Mouse (Mus musculus): ENCODE data around the gene Sept9. TPM values are rescaled to one million over a fixed set of nuclear protein-coding genes. Genes with fewer than 3 reads are reported as not detected.

The Sept9 gene
- polyA plus RNA-seq, 1 experiment: not detected

- TF ChIP-seq POLR2A (IDR thresholded peaks at IDR 0.05; ENCODE audit: insufficient read depth, low read depth, low read length): no peak
- no peak for TF ChIP-seq CTCF (IDR thresholded peaks at IDR 0.05; ENCODE audit: insufficient read depth, low read depth, low read length)
- Histone ChIP-seq H3K27ac (ENCODE audit: insufficient read depth, low read depth, low read length) (no peak overlapping the region), H3K4me3 (ENCODE audit: insufficient read depth, low read depth, low read length) (no peak overlapping the region), H3K4me1 (ENCODE audit: control insufficient read depth, insufficient read depth, low read length) (peaks cover 41% of the 10 kb centered on the region)
- 81% methylated on average over 10 of the region's 10 CpGs for WGBS
Measured at GRCm38 (mm10) chr11:117232886-117233458, 33.5 kb downstream of the Sept9 start.

GRCm38 (mm10) chr11:117233818-117234217 lies 34.4 kb downstream of the Sept9 start:
- Histone ChIP-seq H3K4me3 (ENCODE audit: insufficient read depth, low read depth, low read length) (no peak overlapping the region), H3K27ac (ENCODE audit: insufficient read depth, low read depth, low read length) (no peak overlapping the region), H3K4me1 (ENCODE audit: control insufficient read depth, insufficient read depth, low read length) (peaks cover 34% of the 10 kb centered on the region)
- WGBS: 91% methylated on average over 8 of the region's 8 CpGs
- TF ChIP-seq CTCF (IDR thresholded peaks at IDR 0.05; ENCODE audit: insufficient read depth, low read depth, low read length): no peak
- no peak for TF ChIP-seq POLR2A (IDR thresholded peaks at IDR 0.05; ENCODE audit: insufficient read depth, low read depth, low read length)

GRCm38 (mm10) chr11:117235086-117235897 lies 35.8 kb downstream of the Sept9 start:
- WGBS: 35% methylated on average over 12 of the region's 12 CpGs
- TF ChIP-seq POLR2A (IDR thresholded peaks at IDR 0.05; ENCODE audit: insufficient read depth, low read depth, low read length) (no peak), CTCF (IDR thresholded peaks at IDR 0.05; ENCODE audit: insufficient read depth, low read depth, low read length) (no peak)
- H3K27ac ChIP-seq (ENCODE audit: insufficient read depth, low read depth, low read length): no peak overlapping the region
- H3K4me1 ChIP-seq (ENCODE audit: control insufficient read depth, insufficient read depth, low read length): peaks cover 32% of the 10 kb centered on the region
- H3K4me3 ChIP-seq (ENCODE audit: insufficient read depth, low read depth, low read length): no peak overlapping the region

GRCm38 (mm10) chr11:117235898-117236459 lies 36.5 kb downstream of the Sept9 start:
- 66% methylated on average over 9 of the region's 9 CpGs for WGBS
- no peak overlapping the region for H3K4me3 ChIP-seq (ENCODE audit: insufficient read depth, low read depth, low read length)
- H3K27ac ChIP-seq (ENCODE audit: insufficient read depth, low read depth, low read length): no peak overlapping the region
- TF ChIP-seq POLR2A (IDR thresholded peaks at IDR 0.05; ENCODE audit: insufficient read depth, low read depth, low read length) (no peak), CTCF (IDR thresholded peaks at IDR 0.05; ENCODE audit: insufficient read depth, low read depth, low read length) (no peak)
- peaks cover 34% of the 10 kb centered on the region for H3K4me1 ChIP-seq (ENCODE audit: control insufficient read depth, insufficient read depth, low read length)

- H3K4me3 ChIP-seq (ENCODE audit: insufficient read depth, low read depth, low read length): no peak overlapping the region
- H3K4me1 ChIP-seq (ENCODE audit: control insufficient read depth, insufficient read depth, low read length): peaks cover 23% of the 10 kb centered on the region
- WGBS: 1% methylated on average over 4 of the region's 4 CpGs
- no peak overlapping the region for H3K27ac ChIP-seq (ENCODE audit: insufficient read depth, low read depth, low read length)
- TF ChIP-seq POLR2A (IDR thresholded peaks at IDR 0.05; ENCODE audit: insufficient read depth, low read depth, low read length): no peak
- TF ChIP-seq CTCF (IDR thresholded peaks at IDR 0.05; ENCODE audit: insufficient read depth, low read depth, low read length): peak; percentile 61
Measured at GRCm38 (mm10) chr11:117238169-117238568, 38.7 kb downstream of the Sept9 start.

- Histone ChIP-seq H3K4me3 (ENCODE audit: insufficient read depth, low read depth, low read length) (no peak overlapping the region), H3K27ac (ENCODE audit: insufficient read depth, low read depth, low read length) (no peak overlapping the region), H3K4me1 (ENCODE audit: control insufficient read depth, insufficient read depth, low read length) (peaks cover 17% of the 10 kb centered on the region)
- TF ChIP-seq CTCF (IDR thresholded peaks at IDR 0.05; ENCODE audit: insufficient read depth, low read depth, low read length): no peak
- TF ChIP-seq POLR2A (IDR thresholded peaks at IDR 0.05; ENCODE audit: insufficient read depth, low read depth, low read length): no peak
- WGBS: 66% methylated on average over 6 of the region's 6 CpGs
Measured at GRCm38 (mm10) chr11:117239617-117240016, 40.2 kb downstream of the Sept9 start.

GRCm38 (mm10) chr11:117240322-117240721 lies 40.9 kb downstream of the Sept9 start:
- WGBS: 90% methylated on average over 9 of the region's 9 CpGs
- Histone ChIP-seq H3K4me3 (ENCODE audit: insufficient read depth, low read depth, low read length) (no peak overlapping the region), H3K27ac (ENCODE audit: insufficient read depth, low read depth, low read length) (no peak overlapping the region), H3K4me1 (ENCODE audit: control insufficient read depth, insufficient read depth, low read length) (peaks cover 12% of the 10 kb centered on the region)
- no peak for TF ChIP-seq POLR2A (IDR thresholded peaks at IDR 0.05; ENCODE audit: insufficient read depth, low read depth, low read length)
- TF ChIP-seq CTCF (IDR thresholded peaks at IDR 0.05; ENCODE audit: insufficient read depth, low read depth, low read length): no peak

- no peak overlapping the region for H3K27ac ChIP-seq (ENCODE audit: insufficient read depth, low read depth, low read length)
- H3K4me3 ChIP-seq (ENCODE audit: insufficient read depth, low read depth, low read length): no peak overlapping the region
- no peak for TF ChIP-seq POLR2A (IDR thresholded peaks at IDR 0.05; ENCODE audit: insufficient read depth, low read depth, low read length)
- TF ChIP-seq CTCF (IDR thresholded peaks at IDR 0.05; ENCODE audit: insufficient read depth, low read depth, low read length): no peak
- WGBS: 90% methylated on average over 11 of the region's 11 CpGs
- H3K4me1 ChIP-seq (ENCODE audit: control insufficient read depth, insufficient read depth, low read length): peaks cover 5% of the 10 kb centered on the region
Measured at GRCm38 (mm10) chr11:117240861-117241738, 41.6 kb downstream of the Sept9 start.
